Mouse (Mus musculus): ENCODE data around the gene Phldb2. TPM values are rescaled to one million over a fixed set of nuclear protein-coding genes. Genes with fewer than 3 reads are reported as not detected.

Phldb2 gene
- polyA plus RNA-seq, 1 experiment from 2014 or later = 6.8 TPM

GRCm38 (mm10) chr16:45960978-45961377, 7.6 kb upstream of the Phldb2 start:
- Histone ChIP-seq H3K36me3 (ENCODE audit: control insufficient read depth, insufficient read depth, low read length) (no peaks in the 10 kb centered on the region; the same call in 1 of the 2 replicates), H3K4me2 (ENCODE audit: low read length) (no peak overlapping the region), H3K4me3 (ENCODE audit: low read length) (no peak overlapping the region), H3K4me1 (ENCODE audit: control insufficient read depth, insufficient read depth, low read depth, low read length) (no peaks in the 10 kb centered on the region), H3K27ac (ENCODE audit: low read depth, low read length) (no peak overlapping the region), H3K27me3 (replicated peaks; ENCODE audit: control insufficient read depth, insufficient read depth, low read length) (no peaks in the 10 kb centered on the region), H3K9me3 (ENCODE audit: control insufficient read depth, low read length) (no peaks in the 10 kb centered on the region), H3K9ac (ENCODE audit: low read depth, low read length) (no peak overlapping the region)
- WGBS = 64% methylated on average over 3 of the region's 3 CpGs
- ATAC-seq = no peak

GRCm38 (mm10) chr16:45956390-45956950, 3.1 kb upstream of the Phldb2 start:
- H3K4me1 ChIP-seq (ENCODE audit: control insufficient read depth, insufficient read depth, low read depth, low read length) = no peaks in the 10 kb centered on the region
- no peaks in the 10 kb centered on the region for H3K36me3 ChIP-seq (ENCODE audit: control insufficient read depth, insufficient read depth, low read length)
- no peak overlapping the region for H3K27ac ChIP-seq (ENCODE audit: low read depth, low read length)
- 83% methylated on average over 4 of the region's 4 CpGs for WGBS
- no peaks in the 10 kb centered on the region for H3K27me3 ChIP-seq (replicated peaks; ENCODE audit: control insufficient read depth, insufficient read depth, low read length)
- H3K4me3 ChIP-seq (ENCODE audit: low read length) = no peak overlapping the region
- H3K9ac ChIP-seq (ENCODE audit: low read depth, low read length) = no peak overlapping the region
- no peak overlapping the region for H3K4me2 ChIP-seq (ENCODE audit: low read length)
- no peak for ATAC-seq
- H3K9me3 ChIP-seq (ENCODE audit: control insufficient read depth, low read length) = no peaks in the 10 kb centered on the region

GRCm38 (mm10) chr16:45952501-45952900, 897 bp downstream of the Phldb2 start:
- no peak overlapping the region for H3K27ac ChIP-seq (ENCODE audit: low read depth, low read length)
- 53% methylated on average over 5 of the region's 5 CpGs for WGBS
- ATAC-seq = no peak

GRCm38 (mm10) chr16:45952035-45952434, 1.4 kb downstream of the Phldb2 start:
- Histone ChIP-seq H3K4me1 (ENCODE audit: control insufficient read depth, insufficient read depth, low read depth, low read length) (no peaks in the 10 kb centered on the region), H3K36me3 (ENCODE audit: control insufficient read depth, insufficient read depth, low read length) (no peaks in the 10 kb centered on the region), H3K27me3 (replicated peaks; ENCODE audit: control insufficient read depth, insufficient read depth, low read length) (no peaks in the 10 kb centered on the region), H3K4me3 (ENCODE audit: low read length) (no peak overlapping the region), H3K9ac (ENCODE audit: low read depth, low read length) (no peak overlapping the region), H3K27ac (ENCODE audit: low read depth, low read length) (no peak overlapping the region), H3K9me3 (ENCODE audit: control insufficient read depth, low read length) (no peaks in the 10 kb centered on the region), H3K4me2 (ENCODE audit: low read length) (no peak overlapping the region)
- ATAC-seq = no peak
- 90% methylated on average over 2 of the region's 2 CpGs for WGBS

More at GRCm38 (mm10) chr16:45952501-45952900, 897 bp downstream of the Phldb2 start:
- Histone ChIP-seq H3K27me3 (replicated peaks; ENCODE audit: control insufficient read depth, insufficient read depth, low read length) (no peaks in the 10 kb centered on the region), H3K4me2 (ENCODE audit: low read length) (no peak overlapping the region), H3K9me3 (ENCODE audit: control insufficient read depth, low read length) (no peaks in the 10 kb centered on the region), H3K9ac (ENCODE audit: low read depth, low read length) (no peak overlapping the region), H3K36me3 (ENCODE audit: control insufficient read depth, insufficient read depth, low read length) (no peaks in the 10 kb centered on the region), H3K4me1 (ENCODE audit: control insufficient read depth, insufficient read depth, low read depth, low read length) (no peaks in the 10 kb centered on the region), H3K4me3 (ENCODE audit: low read length) (no peak overlapping the region)

GRCm38 (mm10) chr16:45946335-45946734, 7.1 kb downstream of the Phldb2 start:
- Histone ChIP-seq H3K36me3 (ENCODE audit: control insufficient read depth, insufficient read depth, low read length) (no peaks in the 10 kb centered on the region), H3K9me3 (ENCODE audit: control insufficient read depth, low read length) (no peaks in the 10 kb centered on the region), H3K27ac (ENCODE audit: low read depth, low read length) (no peak overlapping the region), H3K4me3 (ENCODE audit: low read length) (no peak overlapping the region), H3K9ac (ENCODE audit: low read depth, low read length) (no peak overlapping the region), H3K4me2 (ENCODE audit: low read length) (no peak overlapping the region), H3K4me1 (ENCODE audit: control insufficient read depth, insufficient read depth, low read depth, low read length) (no peaks in the 10 kb centered on the region), H3K27me3 (replicated peaks; ENCODE audit: control insufficient read depth, insufficient read depth, low read length) (no peaks in the 10 kb centered on the region)
- ATAC-seq = no peak
- WGBS = 94% methylated on average over 2 of the region's 2 CpGs

- Histone ChIP-seq H3K27ac (ENCODE audit: low read depth, low read length) (no peak overlapping the region), H3K9me3 (ENCODE audit: control insufficient read depth, low read length) (no peaks in the 10 kb centered on the region), H3K4me1 (ENCODE audit: control insufficient read depth, insufficient read depth, low read depth, low read length) (no peaks in the 10 kb centered on the region), H3K4me2 (ENCODE audit: low read length) (no peak overlapping the region), H3K27me3 (replicated peaks; ENCODE audit: control insufficient read depth, insufficient read depth, low read length) (no peaks in the 10 kb centered on the region), H3K36me3 (ENCODE audit: control insufficient read depth, insufficient read depth, low read length) (no peaks in the 10 kb centered on the region), H3K9ac (ENCODE audit: low read depth, low read length) (no peak overlapping the region), H3K4me3 (ENCODE audit: low read length) (no peak overlapping the region)
- ATAC-seq = no peak
- WGBS = 92% methylated on average over 5 of the region's 5 CpGs
Observed at GRCm38 (mm10) chr16:45945649-45946048, 7.7 kb downstream of the Phldb2 start.

GRCm38 (mm10) chr16:45945174-45945631, 8.2 kb downstream of the Phldb2 start:
- no peak overlapping the region for H3K4me2 ChIP-seq (ENCODE audit: low read length)

GRCm38 (mm10) chr16:45942169-45942891, 11.1 kb downstream of the Phldb2 start:
- 89% methylated on average over 8 of the region's 8 CpGs for WGBS
- no peak for ATAC-seq
- no peak overlapping the region for H3K9ac ChIP-seq (ENCODE audit: low read depth, low read length)
- no peak overlapping the region for H3K4me2 ChIP-seq (ENCODE audit: low read length)
- H3K4me3 ChIP-seq (ENCODE audit: low read length) = no peak overlapping the region
- H3K4me1 ChIP-seq (ENCODE audit: control insufficient read depth, insufficient read depth, low read depth, low read length) = no peaks in the 10 kb centered on the region
- no peaks in the 10 kb centered on the region for H3K27me3 ChIP-seq (replicated peaks; ENCODE audit: control insufficient read depth, insufficient read depth, low read length)
- H3K27ac ChIP-seq (ENCODE audit: low read depth, low read length) = no peak overlapping the region
- no peaks in the 10 kb centered on the region for H3K36me3 ChIP-seq (ENCODE audit: control insufficient read depth, insufficient read depth, low read length)
- no peaks in the 10 kb centered on the region for H3K9me3 ChIP-seq (ENCODE audit: control insufficient read depth, low read length)

More at GRCm38 (mm10) chr16:45945174-45945631, 8.2 kb downstream of the Phldb2 start:
- ATAC-seq = no peak
- Histone ChIP-seq H3K4me1 (ENCODE audit: control insufficient read depth, insufficient read depth, low read depth, low read length) (no peaks in the 10 kb centered on the region), H3K27ac (ENCODE audit: low read depth, low read length) (no peak overlapping the region), H3K9me3 (ENCODE audit: control insufficient read depth, low read length) (no peaks in the 10 kb centered on the region), H3K9ac (ENCODE audit: low read depth, low read length) (no peak overlapping the region), H3K27me3 (replicated peaks; ENCODE audit: control insufficient read depth, insufficient read depth, low read length) (no peaks in the 10 kb centered on the region), H3K4me3 (ENCODE audit: low read length) (no peak overlapping the region), H3K36me3 (ENCODE audit: control insufficient read depth, insufficient read depth, low read length) (no peaks in the 10 kb centered on the region)
- WGBS = 56% methylated on average over 11 of the region's 11 CpGs

- no peak overlapping the region for H3K4me2 ChIP-seq (ENCODE audit: low read length)
- no peak overlapping the region for H3K9ac ChIP-seq (ENCODE audit: low read depth, low read length)
- no peaks in the 10 kb centered on the region for H3K36me3 ChIP-seq (ENCODE audit: control insufficient read depth, insufficient read depth, low read length)
- WGBS = 97% methylated on average over 2 of the region's 2 CpGs
- H3K27me3 ChIP-seq (replicated peaks; ENCODE audit: control insufficient read depth, insufficient read depth, low read length) = no peaks in the 10 kb centered on the region
- no peaks in the 10 kb centered on the region for H3K9me3 ChIP-seq (ENCODE audit: control insufficient read depth, low read length)
- no peaks in the 10 kb centered on the region; the same call in none of the 2 replicates for H3K4me1 ChIP-seq (ENCODE audit: control insufficient read depth, insufficient read depth, low read depth, low read length)
- no peak overlapping the region for H3K27ac ChIP-seq (ENCODE audit: low read depth, low read length)
- ATAC-seq = no peak
- H3K4me3 ChIP-seq (ENCODE audit: low read length) = no peak overlapping the region
Observed at GRCm38 (mm10) chr16:45940701-45941100, 12.7 kb downstream of the Phldb2 start.
